Mouse (Mus musculus) lung, postnatal 25 days (tissue): ENCODE results near the gene Slc35e3.
"Not testable (repeated sequence)": the region's sequence is repeated elsewhere in the genome, so short reads cannot be mapped to it uniquely, and the experiment has no call there.

Experiments used
- DNase-seq: peaks from one replicate; pipeline ENCODE4 v3.0.0; 2022; ENCODE audit warnings: low spot score

The Slc35e3 gene

GRCm38 (mm10) chr10:117732962-117733592 lies 13.1 kb downstream of the Slc35e3 start:
- DNase-seq: no peak

GRCm38 (mm10) chr10:117732184-117732583 lies 14.0 kb downstream of the Slc35e3 start:
- no peak for DNase-seq

GRCm38 (mm10) chr10:117731244-117732101 lies 14.7 kb downstream of the Slc35e3 start:
- DNase-seq: peak; percentile 84

DNA sequence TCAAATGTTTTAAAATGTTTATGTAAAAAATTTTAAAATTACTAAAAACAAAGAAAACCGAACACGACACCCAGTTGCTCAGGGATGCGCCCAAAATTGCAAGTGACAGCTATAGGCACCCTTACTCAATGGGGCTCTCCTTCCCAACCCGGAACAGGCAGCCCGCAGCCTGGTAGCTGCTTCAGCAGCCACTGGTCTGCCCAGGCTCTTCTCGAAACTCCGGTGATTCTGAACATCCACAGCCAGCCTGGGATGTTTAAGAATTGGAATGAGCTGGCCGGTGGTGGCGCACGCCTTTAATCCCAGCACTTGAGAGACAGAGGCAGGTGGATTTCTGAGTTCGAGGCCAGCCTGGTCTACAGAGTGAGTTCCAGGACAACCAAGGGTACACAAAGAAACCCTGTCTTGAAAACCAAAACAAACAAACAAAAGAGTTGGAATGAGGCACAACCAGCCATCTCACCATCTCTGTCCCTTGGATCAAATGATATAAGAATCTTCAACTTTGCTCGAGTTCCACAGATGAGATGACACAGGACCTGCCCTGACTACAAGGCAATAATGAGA lies 15.4 kb downstream of the Slc35e3 start:
- DNase-seq: no peak

DNA sequence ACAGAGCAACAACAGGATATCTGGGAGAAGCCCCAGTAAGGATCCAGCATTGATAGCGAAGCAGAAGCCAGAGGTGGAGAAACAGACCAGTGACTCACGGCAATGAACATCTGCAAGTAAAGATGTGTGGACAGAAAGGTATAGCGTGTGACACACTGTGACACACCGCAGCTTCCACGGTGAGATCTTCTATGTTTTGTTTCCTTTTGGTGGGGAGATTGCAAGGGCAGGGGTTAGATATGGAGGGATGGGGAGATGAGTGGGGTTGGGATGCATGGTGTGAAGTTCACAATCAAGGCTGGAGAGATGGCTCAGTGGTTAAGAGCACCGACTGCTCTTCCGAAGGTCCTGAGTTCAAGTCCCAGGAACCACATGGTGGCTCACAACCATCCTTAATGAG lies 16.0 kb downstream of the Slc35e3 start:
- DNase-seq: no peak

GRCm38 (mm10) chr10:117729139-117729814 lies 16.9 kb downstream of the Slc35e3 start:
- peak; percentile 71 for DNase-seq

- no peak for DNase-seq
These were observed 17.6 kb downstream of the Slc35e3 start for GRCm38 (mm10) chr10:117728574-117728973.

GRCm38 (mm10) chr10:117727518-117728110 lies 18.6 kb downstream of the Slc35e3 start:
- no peak for DNase-seq

DNA sequence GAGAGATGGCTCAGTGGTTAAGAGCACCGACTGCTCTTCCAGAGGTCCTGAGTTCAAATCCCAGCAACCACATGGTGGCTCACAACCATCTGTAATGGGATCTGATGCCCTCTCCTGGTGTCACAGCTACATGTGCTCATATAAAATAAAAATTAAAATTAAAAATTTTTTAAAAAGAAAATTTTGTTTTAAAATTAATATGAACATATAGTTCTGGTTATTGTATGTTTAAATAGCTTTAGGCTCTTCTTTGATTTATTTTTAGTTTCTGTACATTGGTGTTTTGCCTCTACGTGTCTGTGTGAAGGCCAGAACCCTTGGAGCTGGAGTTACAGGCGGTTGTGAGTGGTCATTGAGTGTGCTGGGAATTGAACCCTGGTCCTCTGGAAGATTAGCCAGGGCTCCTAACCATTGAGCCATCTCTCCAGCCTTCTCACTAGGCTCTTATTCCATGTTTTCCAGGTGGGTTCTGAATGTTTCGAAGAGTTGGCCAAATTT lies 19.2 kb downstream of the Slc35e3 start:
- DNase-seq: no peak

- DNase-seq: no peak
These were observed 19.8 kb downstream of the Slc35e3 start for GRCm38 (mm10) chr10:117726350-117726749.

GRCm38 (mm10) chr10:117725671-117726070 lies 20.5 kb downstream of the Slc35e3 start:
- DNase-seq: no peak

DNA sequence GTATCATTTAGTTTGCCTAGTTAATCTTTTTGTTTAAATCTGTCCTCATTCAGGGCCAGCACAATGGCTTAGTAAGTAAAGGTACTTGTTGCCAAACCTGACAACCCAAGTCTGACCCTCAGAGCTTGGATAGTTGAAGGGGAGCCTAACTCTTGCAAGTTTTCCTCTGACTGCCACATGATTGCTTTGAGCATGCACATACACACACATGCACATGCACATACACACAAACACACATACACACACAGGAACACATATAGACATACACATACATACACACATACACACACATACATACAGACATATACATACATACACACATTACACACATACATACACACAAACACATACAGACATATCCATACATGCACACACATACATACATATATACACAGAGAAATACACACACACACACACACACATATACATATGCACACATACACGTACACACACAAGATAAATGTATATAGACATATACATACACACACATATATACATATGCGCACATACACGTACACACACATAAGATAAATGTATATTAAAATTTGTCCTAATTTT lies 21.3 kb downstream of the Slc35e3 start:
- DNase-seq: no peak

DNA sequence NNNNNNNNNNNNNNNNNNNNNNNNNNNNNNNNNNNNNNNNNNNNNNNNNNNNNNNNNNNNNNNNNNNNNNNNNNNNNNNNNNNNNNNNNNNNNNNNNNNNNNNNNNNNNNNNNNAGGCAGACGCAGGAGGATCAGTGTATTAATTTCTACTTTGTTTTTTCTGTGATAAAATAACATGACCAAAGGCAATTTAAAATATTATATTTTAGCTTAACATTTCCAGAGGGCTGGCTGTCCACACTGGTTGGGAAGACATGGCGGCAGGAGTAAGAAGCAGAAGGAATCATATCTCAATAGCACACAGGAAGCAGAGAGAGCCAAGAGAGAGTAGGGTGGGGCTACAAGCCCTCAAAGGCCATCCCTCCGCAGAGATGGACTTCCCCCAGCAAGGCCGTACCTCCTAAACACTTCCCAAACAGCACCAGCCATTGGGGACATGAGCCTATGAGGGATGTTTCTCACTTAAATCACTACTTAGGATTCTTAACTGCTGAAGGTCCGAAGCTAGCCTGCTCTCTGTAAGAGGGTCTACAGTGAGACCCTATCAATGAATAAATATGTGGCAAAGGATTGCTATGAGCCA lies 21.9 kb downstream of the Slc35e3 start:
- DNase-seq: no peak

DNA sequence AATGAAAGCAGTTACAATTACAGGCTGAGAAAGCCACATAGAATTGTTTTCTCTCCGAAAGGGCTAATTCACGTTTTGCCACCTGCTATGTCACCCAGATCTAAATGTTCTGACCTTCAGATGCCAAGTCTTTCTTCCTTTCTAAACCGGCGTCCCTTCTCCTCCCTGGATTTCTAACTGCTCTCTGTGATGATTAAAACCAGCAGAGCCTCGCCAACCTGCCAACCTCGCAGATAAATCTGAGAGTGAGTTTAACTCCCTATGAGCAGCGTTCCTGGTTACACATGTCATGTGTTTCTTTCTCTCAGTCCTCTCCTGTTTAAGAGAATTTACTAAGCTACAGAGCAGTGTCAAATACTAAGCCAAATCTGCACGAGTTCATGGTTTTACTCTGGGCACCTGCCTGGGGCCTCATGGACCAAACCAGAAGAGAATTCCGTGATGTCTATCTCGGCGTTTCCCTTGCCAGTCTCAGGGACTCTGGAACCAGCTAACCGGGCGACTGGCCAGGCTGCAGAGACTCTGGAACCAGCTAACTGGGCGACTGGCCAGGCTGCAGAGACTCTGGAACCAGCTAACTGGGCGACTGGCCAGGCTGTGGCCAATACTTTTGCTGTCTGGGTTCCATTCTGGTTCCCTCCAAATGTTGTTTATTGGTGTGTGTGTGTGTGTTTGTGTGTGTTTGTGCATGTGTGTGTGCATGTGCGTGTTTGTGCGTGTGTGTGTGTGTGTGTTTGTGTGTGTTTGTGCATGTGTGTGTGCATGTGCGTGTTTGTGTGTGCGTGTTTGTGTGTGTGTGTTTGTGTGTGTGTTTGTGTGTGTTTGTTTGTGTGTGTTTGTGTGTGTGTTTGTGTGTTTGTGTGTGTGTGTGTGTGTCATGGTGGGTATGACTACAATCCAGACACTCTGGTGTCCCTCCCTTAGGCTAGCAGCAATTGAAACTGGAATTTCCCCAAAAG lies 27.7 kb downstream of the Slc35e3 start:
- DNase-seq: no peak

- peak; percentile 59 for DNase-seq
These were observed 28.6 kb downstream of the Slc35e3 start for GRCm38 (mm10) chr10:117717583-117717982.

GRCm38 (mm10) chr10:117716686-117717085 lies 29.5 kb downstream of the Slc35e3 start:
- DNase-seq: no peak

DNA sequence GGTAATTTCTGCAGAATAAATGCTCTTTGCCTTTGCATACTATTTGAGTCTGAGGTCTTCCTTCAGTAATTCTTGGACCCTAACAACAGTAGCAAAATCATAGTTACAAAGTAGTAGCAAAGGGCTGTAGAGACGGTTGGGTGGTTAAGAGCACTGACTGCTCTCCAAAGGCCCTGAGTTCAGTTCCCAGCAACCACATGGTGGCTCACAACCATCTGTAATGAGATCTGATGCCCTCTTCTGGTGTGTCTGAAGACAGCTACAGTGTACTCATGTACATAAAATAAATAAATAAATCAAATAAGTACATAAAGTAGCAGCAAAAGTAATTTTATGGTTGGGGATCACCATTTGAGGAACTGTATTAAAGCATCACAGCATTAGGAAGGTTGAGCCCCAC lies 30.5 kb downstream of the Slc35e3 start:
- not testable (repeated sequence) for DNase-seq

- DNase-seq: no peak
These were observed 31.2 kb downstream of the Slc35e3 start for GRCm38 (mm10) chr10:117714928-117715500.

GRCm38 (mm10) chr10:117714048-117714545 lies 32.1 kb downstream of the Slc35e3 start:
- no peak for DNase-seq
